Mouse (Mus musculus): Measurements from ENCODE around the gene Cnksr3. TPM values are rescaled to one million over a fixed set of nuclear protein-coding genes. Genes with fewer than 3 reads are reported as not detected.

Gene Cnksr3
- total RNA-seq, 2 experiments from 2014 or later = 3.7 to 4.9 TPM

DNA sequence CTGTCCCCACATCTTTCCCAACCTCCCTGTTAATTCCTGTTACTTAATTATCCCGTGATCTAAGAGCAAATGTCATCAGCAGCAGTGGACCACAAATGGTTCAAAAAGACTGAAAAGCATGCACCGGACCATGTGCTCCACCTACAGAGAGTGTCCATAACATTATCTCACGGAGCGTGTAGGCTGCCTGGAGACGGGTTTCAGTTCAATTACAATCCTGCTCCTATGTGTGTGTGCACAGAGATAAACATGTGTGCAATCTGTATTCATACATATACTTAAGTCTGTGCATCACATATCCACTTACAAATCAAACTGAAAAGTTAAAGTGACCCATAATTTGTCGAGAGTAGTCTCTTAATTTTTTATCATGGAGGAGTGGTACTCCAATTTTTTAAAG lies 14.3 kb downstream of the Cnksr3 start:
- ATAC-seq (replicated peaks; ENCODE audit: poor library complexity, severe bottlenecking) = no peak

DNA sequence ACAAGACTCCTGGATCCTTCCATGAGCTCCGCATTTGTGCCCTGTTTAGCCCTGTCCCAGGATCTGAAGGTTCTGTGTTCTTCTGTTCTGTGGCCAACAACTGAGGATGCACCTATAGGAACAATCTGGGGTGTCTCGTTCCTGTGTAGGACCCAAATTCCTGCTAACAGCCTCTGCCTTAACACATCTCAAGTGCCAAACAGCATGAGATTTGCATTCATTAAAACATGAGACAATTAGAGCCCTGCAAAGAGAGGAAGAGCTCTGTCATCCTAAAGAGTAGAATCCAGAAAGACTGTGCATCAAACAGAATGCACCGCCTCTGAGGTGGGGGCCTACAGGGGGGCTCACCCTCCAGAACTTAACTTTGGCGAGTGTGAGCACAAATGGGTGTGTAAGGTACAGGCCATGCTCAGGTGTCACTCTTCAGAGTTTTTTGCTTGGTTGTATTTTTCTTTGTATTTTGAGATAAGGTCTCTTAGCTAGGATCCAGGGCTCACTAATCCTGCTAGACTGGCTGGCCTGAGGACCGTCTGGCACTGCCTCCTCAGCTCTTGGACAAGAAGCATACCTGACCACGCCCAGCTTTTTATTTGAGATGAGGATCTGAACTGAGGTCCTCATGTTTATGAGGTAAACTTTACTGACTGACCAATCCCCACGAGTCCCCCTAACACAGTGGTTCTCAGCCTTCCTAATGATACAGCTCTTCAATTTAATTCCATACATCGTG lies 15.2 kb downstream of the Cnksr3 start:
- no peak for ATAC-seq (replicated peaks; ENCODE audit: poor library complexity, severe bottlenecking)

DNA sequence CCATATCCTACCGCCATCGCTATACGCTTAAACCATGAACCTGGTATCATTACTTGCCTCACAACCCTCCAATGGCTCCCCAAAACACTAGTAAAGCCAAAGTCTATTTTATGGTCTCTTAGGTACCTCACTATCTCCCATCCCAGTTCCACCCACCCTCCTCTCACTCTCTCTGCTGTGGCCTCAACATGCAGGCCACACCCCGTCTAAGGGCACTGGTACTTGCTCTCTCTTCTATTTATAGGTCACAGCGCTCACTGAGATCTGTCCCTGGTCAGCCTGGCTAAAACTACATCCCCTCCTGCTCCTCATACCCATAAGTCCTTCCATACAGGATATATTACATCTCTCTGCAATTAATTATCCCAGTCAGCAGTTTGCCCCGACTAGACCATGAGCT lies 16.1 kb downstream of the Cnksr3 start:
- no peak for ATAC-seq (replicated peaks; ENCODE audit: poor library complexity, severe bottlenecking)

DNA sequence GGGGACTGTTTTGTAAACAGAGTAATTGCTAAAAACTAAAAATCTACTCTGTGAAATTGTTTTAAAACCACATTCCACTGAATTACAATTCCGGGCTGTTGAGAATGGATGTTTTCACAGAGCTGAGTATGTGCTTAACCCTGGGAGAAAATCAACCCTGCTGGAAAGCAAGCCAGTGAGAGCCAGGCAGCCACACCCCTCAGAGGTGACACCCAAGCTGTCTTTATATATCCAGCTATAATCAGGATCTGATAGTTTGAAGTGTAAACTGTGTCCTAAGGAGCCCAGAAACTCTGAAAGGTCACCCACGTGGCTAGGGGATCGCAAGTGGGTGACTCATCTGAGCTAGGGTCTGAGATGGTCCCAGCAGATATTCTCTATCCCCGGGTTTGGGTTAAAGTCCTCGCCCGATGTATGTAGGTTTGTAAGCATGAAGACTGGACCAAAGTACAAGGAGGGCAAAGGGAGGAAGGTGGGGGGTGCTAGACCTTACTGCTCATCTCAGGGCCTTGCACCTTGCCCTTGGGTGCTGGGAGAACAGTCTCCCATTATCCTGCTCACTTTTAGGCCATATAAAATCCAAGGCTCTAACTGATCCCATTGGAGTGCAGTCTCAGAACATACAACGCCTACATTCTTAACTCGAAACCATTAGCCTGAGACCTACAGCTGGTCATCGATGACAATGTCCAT lies 20.2 kb downstream of the Cnksr3 start:
- ATAC-seq (replicated peaks; ENCODE audit: poor library complexity, severe bottlenecking) = no peak

DNA sequence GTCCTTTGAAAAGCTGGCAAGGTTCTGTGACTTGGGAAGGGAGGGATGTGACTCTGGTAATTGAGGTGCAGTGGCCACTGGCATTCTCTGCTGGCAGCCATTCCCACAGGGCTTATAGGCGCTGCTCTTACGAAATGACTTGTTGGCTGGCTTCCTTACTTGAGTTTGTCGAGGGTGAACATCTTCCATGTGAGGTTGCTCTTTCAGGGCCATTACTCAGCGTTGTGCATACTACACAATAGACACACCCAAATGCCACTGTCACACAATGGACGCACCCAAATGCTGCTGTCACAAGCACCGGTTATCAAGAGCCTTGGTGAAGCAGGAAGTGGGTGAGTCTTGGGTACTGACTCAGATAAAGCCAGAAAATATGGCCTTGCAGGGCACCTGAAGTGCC lies 22.8 kb downstream of the Cnksr3 start:
- peak; percentile 53 for ATAC-seq (replicated peaks; ENCODE audit: poor library complexity, severe bottlenecking)

DNA sequence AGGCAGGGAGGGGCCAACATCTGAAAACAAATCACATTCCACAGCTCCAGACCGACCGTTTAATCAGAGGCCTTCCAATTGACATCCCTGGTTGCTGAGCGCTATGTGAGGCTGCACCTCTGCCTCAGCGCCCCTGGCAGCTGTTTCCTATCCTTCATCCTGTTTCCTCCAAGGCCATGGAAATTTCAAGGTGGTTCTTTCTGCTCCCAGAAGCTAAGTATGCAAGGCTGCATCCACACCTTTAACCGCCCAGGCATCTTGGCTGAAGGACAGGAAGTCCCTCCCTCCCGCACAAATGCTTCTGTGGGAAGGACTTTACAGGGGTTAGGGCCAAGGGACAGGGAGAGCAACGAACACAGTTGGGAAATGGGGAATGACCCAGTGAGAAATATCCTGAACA lies 24.2 kb downstream of the Cnksr3 start:
- no peak for ATAC-seq (replicated peaks; ENCODE audit: poor library complexity, severe bottlenecking)

DNA sequence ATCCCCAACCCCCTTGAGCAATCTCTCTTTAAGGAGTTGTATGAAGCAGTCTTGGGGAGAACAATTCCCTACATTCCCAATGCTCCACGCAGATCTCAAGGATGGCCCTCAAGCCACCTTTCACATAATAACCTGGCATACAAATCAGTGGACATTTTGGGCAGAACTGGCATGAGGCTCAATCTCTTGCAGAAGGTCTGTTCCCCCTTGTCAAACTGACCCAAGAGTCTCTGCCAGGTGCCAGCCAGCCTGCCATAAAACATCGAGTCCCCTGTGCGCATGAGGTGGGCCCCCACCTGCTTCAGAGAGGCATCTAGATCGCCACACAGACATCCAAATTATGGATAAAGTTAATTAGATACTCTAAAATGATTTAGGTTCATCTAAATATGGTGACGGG lies 25.0 kb downstream of the Cnksr3 start:
- ATAC-seq (replicated peaks; ENCODE audit: poor library complexity, severe bottlenecking) = no peak

DNA sequence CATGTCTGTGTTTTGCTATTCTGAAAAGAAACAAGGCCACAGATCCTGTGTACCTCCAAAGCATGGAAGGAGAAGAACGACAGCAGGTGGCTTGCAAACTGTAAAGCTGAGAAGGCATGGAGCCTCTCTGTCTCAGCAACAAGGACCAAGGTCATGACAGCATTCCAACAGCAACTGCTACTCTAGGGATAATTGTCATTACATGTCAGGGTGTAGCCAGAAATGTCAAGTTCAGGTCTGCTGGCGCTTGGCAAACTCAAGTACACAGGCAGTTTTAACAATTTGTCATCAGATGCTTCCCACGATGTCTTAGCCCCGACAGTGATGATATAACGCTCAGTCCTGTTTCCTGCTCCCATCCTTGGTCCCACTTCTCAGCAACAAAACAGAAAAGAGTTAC lies 26.0 kb downstream of the Cnksr3 start:
- ATAC-seq (replicated peaks; ENCODE audit: poor library complexity, severe bottlenecking) = no peak

DNA sequence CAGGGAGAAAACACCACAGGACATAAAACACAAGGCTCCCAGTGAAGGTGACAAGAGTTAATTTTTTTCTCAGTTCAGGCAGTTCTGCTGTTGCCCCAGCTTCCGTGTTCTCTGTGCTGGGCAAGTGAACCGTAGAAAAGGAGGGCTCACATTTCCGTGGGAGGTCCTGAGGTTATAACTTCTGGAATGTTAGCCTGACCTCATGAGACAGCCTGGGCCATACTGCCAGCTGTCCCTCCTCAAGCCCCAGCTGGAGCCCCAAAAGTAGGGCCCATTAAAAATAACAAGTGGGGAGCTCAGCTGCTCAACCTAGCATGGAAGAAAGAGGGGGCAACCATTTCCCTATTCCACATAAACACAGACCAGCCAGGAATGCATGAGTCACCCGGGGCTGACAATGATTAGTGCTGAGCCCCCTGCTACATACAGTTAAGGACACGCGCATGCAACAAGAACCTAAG lies 28.8 kb downstream of the Cnksr3 start:
- peak; percentile 61 for ATAC-seq (replicated peaks; ENCODE audit: poor library complexity, severe bottlenecking)

DNA sequence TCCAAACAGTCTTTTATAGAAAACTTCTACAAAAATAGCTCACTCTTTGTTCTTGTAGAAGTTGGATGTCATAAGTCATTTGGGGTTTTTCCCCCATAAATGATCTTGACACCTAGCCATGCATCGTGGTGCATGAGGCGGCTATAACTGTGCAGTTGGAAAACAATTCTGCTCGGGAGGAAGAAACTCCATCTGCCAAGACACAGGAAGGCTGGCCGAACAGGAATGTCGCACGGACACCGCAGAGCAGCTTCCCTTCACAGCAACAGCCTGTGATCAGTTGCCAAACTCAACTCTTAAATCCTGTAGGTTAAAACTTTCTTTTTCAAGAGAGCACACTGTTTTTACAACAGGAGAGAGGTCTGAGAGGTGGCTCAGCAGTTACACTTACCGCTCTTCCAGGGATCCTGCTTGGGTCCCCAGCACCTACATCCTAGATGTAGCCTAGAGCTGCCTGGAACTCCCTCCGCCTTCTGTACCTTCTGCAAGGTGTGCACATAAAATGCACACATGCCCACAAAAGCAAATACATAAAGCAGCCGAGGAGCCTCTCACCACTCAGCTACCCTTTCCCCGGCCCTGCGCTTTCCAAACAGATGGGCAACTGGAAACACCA lies 29.4 kb downstream of the Cnksr3 start:
- ATAC-seq (replicated peaks; ENCODE audit: poor library complexity, severe bottlenecking) = no peak

DNA sequence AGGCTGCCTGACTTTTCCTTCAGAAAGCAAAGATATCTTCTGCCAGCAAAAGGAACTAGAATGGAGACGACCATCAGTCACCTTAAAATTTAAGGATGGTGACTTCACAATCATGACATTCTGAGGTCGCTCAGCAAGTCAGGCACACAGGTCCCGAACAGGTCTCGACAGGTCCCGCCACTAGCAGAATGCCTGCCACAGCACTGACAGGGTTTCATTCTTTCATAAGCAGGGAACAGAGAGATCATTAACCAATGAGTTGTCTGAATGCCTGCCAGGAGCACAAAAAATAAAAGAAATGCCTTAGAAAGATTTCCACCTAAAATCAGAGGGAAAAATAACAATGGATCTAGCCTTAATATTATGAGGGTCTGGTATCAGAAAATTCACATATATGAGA lies 31.7 kb downstream of the Cnksr3 start:
- no peak for ATAC-seq (replicated peaks; ENCODE audit: poor library complexity, severe bottlenecking)

DNA sequence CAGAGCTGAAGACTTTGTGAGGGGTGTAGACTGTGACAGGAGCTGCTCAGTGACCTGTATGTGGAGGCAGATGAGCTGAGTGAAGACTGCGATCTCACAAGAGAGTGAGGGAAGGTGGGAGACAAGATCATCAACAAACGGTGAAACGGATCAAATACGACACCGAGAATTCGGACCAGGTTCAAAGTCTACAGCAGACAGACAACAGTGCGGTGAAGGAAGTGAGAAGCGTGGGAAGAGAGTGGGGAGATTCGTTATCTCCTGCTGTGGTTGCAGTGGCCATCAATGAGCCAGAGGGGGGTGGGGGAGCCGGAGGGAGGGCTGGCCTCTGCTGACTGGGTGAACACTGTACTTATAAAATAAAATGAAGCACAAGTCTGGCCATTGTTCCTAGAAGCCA lies 33.5 kb downstream of the Cnksr3 start:
- no peak for ATAC-seq (replicated peaks; ENCODE audit: poor library complexity, severe bottlenecking)

DNA sequence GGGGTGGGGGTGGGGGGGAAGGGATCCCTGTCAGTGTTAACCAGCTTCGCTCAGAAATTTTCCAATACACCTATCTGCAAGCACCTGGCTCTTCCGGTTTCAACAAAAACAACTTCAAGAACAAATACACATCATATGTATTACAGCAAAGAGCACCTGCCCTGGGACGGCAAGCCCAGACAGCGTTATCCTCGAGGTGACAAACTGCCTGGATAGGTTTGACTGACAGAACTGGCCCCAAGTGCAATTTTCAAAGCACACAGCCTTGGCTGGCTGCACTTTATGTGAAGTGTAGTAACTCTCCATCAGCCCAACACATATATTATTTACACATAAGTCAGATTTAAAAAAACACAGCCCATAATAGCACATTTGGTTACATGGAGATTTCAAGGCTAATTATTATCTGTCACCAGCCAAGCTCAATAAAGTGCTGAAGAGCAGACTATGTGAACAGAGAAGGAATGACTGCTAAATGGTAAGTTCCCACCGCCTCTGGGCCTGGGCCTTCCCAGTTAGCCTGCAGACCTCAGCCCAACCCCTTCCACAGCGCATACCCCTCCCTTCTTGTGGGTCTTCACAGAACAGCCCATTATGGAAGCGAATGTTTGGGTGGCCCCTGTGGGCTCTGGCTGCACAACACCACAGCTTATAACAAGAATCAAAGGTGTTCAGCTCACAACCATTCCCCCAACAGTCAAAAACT lies 35.7 kb downstream of the Cnksr3 start:
- ATAC-seq (replicated peaks; ENCODE audit: poor library complexity, severe bottlenecking) = no peak

DNA sequence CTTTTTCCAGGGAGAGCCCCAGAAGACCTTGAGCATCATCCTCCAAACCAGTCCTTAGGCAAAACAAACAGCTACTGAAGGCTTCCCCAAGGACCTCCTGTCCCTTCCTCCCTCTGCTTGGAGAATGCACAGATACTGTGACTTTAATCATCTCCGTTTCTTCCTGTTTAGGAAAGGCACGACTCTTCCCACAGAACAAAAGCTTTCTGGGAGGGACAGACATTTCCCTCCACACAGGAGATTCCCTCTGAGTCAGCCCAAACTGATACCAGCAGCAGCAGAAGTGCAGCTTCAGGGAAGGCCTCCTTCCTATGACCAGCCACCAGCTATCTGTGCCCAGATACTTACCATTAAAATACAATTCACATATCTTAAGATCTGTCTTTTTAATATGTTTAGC lies 37.6 kb downstream of the Cnksr3 start:
- ATAC-seq (replicated peaks; ENCODE audit: poor library complexity, severe bottlenecking) = no peak

DNA sequence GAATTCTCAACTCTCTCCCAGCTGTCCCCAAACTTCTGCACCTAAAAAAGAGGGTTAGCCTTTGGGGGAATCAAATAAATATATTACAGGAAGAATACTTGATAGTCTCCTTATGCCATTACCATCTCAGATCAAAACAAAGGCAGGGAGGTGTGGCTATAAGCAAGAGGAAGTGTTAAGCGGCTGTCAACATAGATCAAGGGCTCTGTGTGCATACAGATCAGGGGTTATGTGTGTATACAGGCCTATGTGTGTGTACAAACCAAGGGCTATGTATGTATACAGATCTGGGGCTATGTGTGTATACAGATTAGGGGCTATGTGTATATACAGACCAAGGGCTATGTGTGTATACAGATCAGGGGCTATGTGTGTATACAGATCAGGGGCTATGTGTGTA lies 38.9 kb downstream of the Cnksr3 start:
- ATAC-seq (replicated peaks; ENCODE audit: poor library complexity, severe bottlenecking) = no peak

DNA sequence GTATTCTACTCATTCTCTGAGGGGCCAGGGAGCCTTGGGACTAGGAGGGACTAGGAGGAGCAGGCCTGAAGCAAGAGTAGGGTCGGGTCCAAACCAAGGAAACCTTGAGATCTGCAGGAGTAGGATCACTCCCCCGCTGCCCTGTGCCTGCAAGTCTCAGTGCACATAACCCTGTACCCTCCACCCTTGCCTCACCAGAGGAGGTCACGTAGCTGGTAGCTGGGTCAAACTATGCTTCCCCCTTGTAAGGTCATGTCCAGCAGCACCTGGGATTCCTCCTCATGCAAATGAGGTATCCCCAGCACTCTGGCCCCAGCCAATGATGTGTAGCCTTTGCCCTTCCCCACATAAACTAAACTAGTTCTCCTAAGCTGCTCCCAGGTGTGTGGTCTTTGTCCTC lies 41.6 kb downstream of the Cnksr3 start:
- ATAC-seq (replicated peaks; ENCODE audit: poor library complexity, severe bottlenecking) = no peak

DNA sequence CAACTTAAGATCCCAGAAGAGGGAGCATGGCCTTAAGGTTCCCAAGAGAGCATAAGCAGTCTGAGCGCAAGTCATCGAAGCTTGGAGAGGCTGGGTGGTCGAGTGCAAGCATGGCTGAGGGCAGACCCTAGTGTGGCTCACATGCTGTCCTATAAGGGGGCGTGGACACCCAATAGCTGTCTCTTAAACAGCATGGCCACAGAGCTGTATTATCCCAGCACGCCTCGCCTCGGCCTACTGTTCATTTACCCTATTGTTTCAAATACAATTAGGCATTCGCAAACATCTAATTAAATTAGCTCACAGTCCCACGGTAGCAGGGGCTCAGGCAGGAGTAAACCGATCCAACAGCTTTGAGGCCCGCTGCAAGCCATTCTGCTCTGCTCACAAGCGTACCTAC lies 49.0 kb downstream of the Cnksr3 start:
- ATAC-seq (replicated peaks; ENCODE audit: poor library complexity, severe bottlenecking) = no peak

DNA sequence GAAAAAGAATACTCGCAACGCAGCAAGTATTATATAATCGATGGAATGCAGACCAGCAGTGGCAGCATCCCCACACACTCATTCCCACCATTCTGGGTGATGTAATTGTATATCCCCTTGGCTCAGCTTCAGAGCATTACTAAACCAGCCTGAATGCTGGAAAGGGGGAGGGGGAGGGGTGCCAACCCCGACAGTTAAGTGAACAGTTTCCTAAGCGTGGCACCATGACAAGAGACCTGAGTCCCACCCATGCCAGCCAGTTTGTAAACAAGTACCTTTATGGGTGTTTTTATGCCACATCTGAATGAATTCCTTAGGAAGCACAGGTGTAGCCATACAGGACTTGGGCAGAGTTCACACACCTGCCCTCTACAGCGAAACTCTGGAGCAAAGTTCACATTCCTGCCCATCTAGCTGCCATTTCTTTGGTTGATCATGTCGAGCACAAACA lies 53.0 kb downstream of the Cnksr3 start:
- ATAC-seq (replicated peaks; ENCODE audit: poor library complexity, severe bottlenecking) = peak; percentile 25; the same call in 1 of the 2 replicates

DNA sequence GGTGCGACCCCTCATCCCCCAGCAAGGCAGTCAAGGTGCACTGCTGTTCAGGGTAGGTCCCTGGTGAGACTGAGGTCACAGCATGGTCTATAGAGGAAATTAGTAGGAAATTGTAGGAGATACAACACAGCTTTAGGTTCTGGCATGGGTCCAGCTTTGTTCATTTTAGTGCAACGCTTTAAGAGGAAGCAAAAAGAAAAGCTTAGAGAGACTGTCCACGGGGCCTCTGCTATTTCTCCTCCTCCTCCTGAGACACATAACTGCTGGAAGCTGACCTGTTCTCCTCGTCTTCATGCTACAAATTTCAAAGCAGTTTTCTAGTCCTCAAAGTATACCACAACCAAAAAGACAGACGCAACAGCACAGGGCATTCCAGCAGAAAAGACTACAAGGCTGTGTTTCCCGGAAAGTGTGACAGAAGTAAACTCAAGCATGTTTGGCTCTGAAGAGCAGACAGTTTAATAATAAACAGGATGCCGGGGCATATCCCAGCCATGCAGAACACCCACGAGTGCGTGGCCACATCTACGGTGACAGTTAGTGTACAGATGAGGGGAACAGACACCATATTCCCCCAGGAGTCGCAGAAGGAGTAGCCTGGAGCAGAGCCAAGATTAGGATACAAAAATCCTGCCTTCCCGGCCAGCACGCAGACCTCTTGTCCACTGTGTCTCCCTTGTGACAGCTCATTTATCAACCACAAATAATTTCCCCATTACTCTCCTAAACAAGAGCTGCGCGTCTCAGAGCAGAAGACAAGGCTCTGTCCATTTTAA lies 53.6 kb downstream of the Cnksr3 start:
- ATAC-seq (replicated peaks; ENCODE audit: poor library complexity, severe bottlenecking) = no peak

DNA sequence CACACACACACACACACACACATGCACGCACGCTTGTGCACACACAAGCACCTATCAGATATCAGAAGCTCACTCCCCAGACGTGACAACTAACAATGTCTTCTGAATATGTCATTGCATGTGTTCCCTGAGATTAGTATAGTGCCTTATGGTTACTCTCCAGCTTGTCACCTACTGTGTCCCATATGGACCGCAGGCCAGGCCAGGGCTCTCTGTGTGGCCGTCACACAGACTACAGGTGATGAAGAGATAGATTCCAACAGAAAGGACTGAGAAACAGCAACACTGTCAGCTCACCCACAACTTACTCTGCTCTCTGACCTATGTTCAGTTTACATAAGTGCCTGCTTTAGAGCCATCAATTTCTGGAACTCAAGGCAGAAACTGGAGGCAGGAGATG lies 57.2 kb downstream of the Cnksr3 start:
- no peak for ATAC-seq (replicated peaks; ENCODE audit: poor library complexity, severe bottlenecking)
